Mouse (Mus musculus) G1E (cell line): ENCODE data around the gene Spa17. TPM values are rescaled to one million over a fixed set of nuclear protein-coding genes. Genes with fewer than 3 reads are reported as not detected.

ENCODE experiments used
- ATAC-seq: 2 replicates; pipeline ENCODE4 v1.8.0; 2016; ENCODE audit warnings: mild to moderate bottlenecking; ENCODE audit not compliant: insufficient number of reproducible peaks, poor library complexity, low FRiP score, severe bottlenecking; ENCODE audit errors: extremely low read depth
- DNase-seq: peaks from one replicate; pipeline ENCODE4 v3.0.0; 2012; ENCODE audit warnings: low spot score
- H3K27me3 ChIP-seq: 2 replicates; pipeline ENCODE4 v1.6.1; 2012; ENCODE audit warnings: mild to moderate bottlenecking, low read length, inconsistent platforms; ENCODE audit not compliant: insufficient read depth
- H3K36me3 ChIP-seq: replicated peaks from 2 replicates; pipeline ENCODE3; 2012; ENCODE audit warnings: mild to moderate bottlenecking, inconsistent platforms
- H3K4me1 ChIP-seq: 2 replicates; pipeline ENCODE4 v1.6.1; 2012; ENCODE audit warnings: low read depth, low read length, inconsistent platforms, mixed read lengths; ENCODE audit not compliant: insufficient read depth
- H3K4me3 ChIP-seq: 2 replicates; pipeline ENCODE4 v1.5.1; 2012; ENCODE audit warnings: low read depth, mild to moderate bottlenecking, inconsistent platforms, low read length, moderate library complexity, mixed read lengths
- H3K9me3 ChIP-seq: replicated peaks from 2 replicates; pipeline ENCODE4 v1.6.1; 2012; ENCODE audit warnings: inconsistent platforms
- CTCF ChIP-seq: IDR thresholded peaks from 2 replicates; pipeline ENCODE4 v1.5.1; 2012; ENCODE audit warnings: low read depth, low read length, inconsistent platforms, mixed read lengths
- GATA1 ChIP-seq: IDR thresholded peaks from 2 replicates; pipeline ENCODE4 v1.6.1; 2012; ENCODE audit warnings: borderline replicate concordance, low read length, inconsistent platforms, mixed read lengths
- GATA2 ChIP-seq: IDR thresholded peaks from 2 replicates; pipeline ENCODE4 v1.6.1; 2012; ENCODE audit warnings: low read depth, low read length, inconsistent platforms, borderline replicate concordance
- POLR2AphosphoS5 ChIP-seq: IDR thresholded peaks from 2 replicates; pipeline ENCODE4 v1.6.1; 2012; ENCODE audit warnings: low read depth, low read length, inconsistent platforms; ENCODE audit not compliant: insufficient replicate concordance
- TAL1 ChIP-seq: conservative IDR thresholded peaks from 2 replicates; pipeline ENCODE4 v1.6.1; 2012; ENCODE audit warnings: low read depth, low read length, inconsistent platforms, mixed read lengths
- polyA plus RNA-seq: library from polyadenylated mRNA; stranded (reverse); fragments of >175 nt; gene quantifications from 2 replicates; pipeline ENCODE4 v1.2.3, GENCODE M21; 2012
- total RNA-seq, 2 experiments: library from RNA; stranded (forward) in 1 of 2; stranded (reverse) in 1 of 2; fragments of 200-1000 nt in 1 of 2; fragments of >200 nt in 1 of 2; fragmentation: Nextera tagmentation in 1 of 2; gene quantifications; 2 replicates each; pipeline ENCODE4 v1.2.3; 2014 to 2017

Gene Spa17
- total and polyA plus RNA-seq, 3 experiments, result 1.8 to 21.1 (median 13.0) TPM

DNA sequence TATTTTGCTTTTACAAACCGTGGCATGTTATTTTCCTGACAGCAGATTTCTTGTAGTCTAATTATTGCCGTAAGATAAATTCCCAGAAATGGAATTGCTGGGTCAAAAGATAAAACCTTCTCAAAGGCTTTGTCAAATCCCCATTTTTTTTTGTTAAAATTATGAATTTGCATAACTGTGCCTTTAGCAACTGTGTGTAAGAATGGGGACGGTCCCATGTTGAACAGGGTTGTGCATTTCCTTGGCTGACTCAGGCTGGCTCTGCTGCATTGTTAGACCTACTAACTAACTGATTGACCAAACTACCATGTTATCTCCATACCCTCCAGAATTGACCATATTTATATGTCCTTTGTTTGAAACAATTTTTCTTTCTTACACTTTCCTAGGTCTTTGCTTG lies 20.7 kb upstream of the Spa17 start:
- DNase-seq (no peak), ATAC-seq (no peak)
- H3K4me1 ChIP-seq, result peaks cover 2% of the 10 kb centered on the region; the same call in 1 of the 2 replicates
- H3K36me3 ChIP-seq, result peaks cover 71% of the 10 kb centered on the region
- TF ChIP-seq GATA2 (no peak), TAL1 (no peak), POLR2AphosphoS5 (no peak), GATA1 (no peak), CTCF (no peak)
- no peaks in the 10 kb centered on the region for H3K9me3 ChIP-seq
- H3K27me3 ChIP-seq, result no peaks in the 10 kb centered on the region
- no peak overlapping the region for H3K4me3 ChIP-seq

DNA sequence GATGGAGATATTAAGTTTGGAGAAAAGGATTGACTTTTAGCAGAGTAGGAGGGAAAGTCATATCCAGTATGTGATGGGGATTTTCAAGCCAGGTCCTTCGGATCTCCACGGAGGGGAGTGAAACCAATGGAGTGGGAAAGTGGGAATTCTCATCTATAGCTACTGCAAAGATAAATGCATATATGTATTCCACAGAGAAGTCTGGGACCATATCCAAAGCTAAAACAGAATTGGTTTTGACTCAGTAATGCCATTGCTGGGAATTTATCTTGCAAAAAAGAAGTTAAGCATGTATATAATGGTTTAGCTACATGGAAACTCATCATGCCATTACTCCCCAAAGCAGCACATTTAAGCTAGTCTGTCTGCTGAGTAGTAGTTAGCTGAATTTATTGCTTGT lies 18.8 kb upstream of the Spa17 start:
- no peak for TF ChIP-seq GATA1
- no peak for TF ChIP-seq CTCF
- no peak for TF ChIP-seq GATA2
- no peak for TF ChIP-seq POLR2AphosphoS5
- TF ChIP-seq TAL1, result no peak
- Histone ChIP-seq H3K36me3 (peaks cover 70% of the 10 kb centered on the region), H3K4me3 (no peak overlapping the region), H3K27me3 (no peaks in the 10 kb centered on the region), H3K4me1 (peaks cover 2% of the 10 kb centered on the region; the same call in 1 of the 2 replicates), H3K9me3 (no peaks in the 10 kb centered on the region)
- DNase-seq (no peak), ATAC-seq (no peak)

- H3K4me1 ChIP-seq, result peaks cover 2% of the 10 kb centered on the region; the same call in 1 of the 2 replicates
- no peak overlapping the region for H3K4me3 ChIP-seq
- H3K36me3 ChIP-seq, result peaks cover 77% of the 10 kb centered on the region
- DNase-seq, result no peak
- H3K9me3 ChIP-seq, result no peaks in the 10 kb centered on the region
- H3K27me3 ChIP-seq, result no peaks in the 10 kb centered on the region
- ATAC-seq, result no peak
- TF ChIP-seq CTCF (no peak), TAL1 (no peak), GATA1 (no peak), GATA2 (no peak), POLR2AphosphoS5 (no peak)
Measured at GRCm38 (mm10) chr9:37629941-37630340, 16.4 kb upstream of the Spa17 start.

- Histone ChIP-seq H3K9me3 (no peaks in the 10 kb centered on the region), H3K36me3 (peaks cover 85% of the 10 kb centered on the region), H3K4me1 (peaks cover 2% of the 10 kb centered on the region; the same call in 1 of the 2 replicates), H3K27me3 (no peaks in the 10 kb centered on the region), H3K4me3 (no peak overlapping the region)
- DNase-seq (no peak), ATAC-seq (no peak)
- no peak for TF ChIP-seq GATA2
- TF ChIP-seq CTCF, result no peak
- no peak for TF ChIP-seq GATA1
- no peak for TF ChIP-seq POLR2AphosphoS5
- TF ChIP-seq TAL1, result no peak
Measured at GRCm38 (mm10) chr9:37628581-37628980, 15.1 kb upstream of the Spa17 start.

- Histone ChIP-seq H3K4me3 (no peak overlapping the region), H3K27me3 (no peaks in the 10 kb centered on the region), H3K9me3 (no peaks in the 10 kb centered on the region), H3K36me3 (peaks cover 83% of the 10 kb centered on the region), H3K4me1 (peaks cover 2% of the 10 kb centered on the region; the same call in 1 of the 2 replicates)
- DNase-seq (no peak), ATAC-seq (no peak)
- TF ChIP-seq GATA2 (no peak), CTCF (no peak), POLR2AphosphoS5 (no peak), GATA1 (no peak), TAL1 (no peak)
Measured at GRCm38 (mm10) chr9:37627263-37627662, 13.7 kb upstream of the Spa17 start.

GRCm38 (mm10) chr9:37626103-37626567 lies 12.6 kb upstream of the Spa17 start:
- Histone ChIP-seq H3K4me1 (peaks cover 2% of the 10 kb centered on the region; the same call in 1 of the 2 replicates), H3K9me3 (no peaks in the 10 kb centered on the region), H3K4me3 (no peak overlapping the region), H3K27me3 (no peaks in the 10 kb centered on the region), H3K36me3 (peaks cover 82% of the 10 kb centered on the region)
- DNase-seq, result no peak
- ATAC-seq, result no peak
- TF ChIP-seq GATA1, result no peak
- TF ChIP-seq TAL1, result no peak
- TF ChIP-seq GATA2, result no peak
- no peak for TF ChIP-seq POLR2AphosphoS5
- no peak for TF ChIP-seq CTCF
